Mouse (Mus musculus): ENCODE data around the gene Cnn1. TPM values are rescaled to one million over a fixed set of nuclear protein-coding genes. Genes with fewer than 3 reads are reported as not detected.
"Not testable (repeated sequence)": the region's sequence is repeated elsewhere in the genome, so short reads cannot be mapped to it uniquely, and the experiment has no call there.

Cnn1 gene
- total RNA-seq, 1 experiment from 2014 or later: 0.56 TPM

- no peak for DNase-seq
Observed at GRCm38 (mm10) chr9:22125246-22126027, 26.4 kb downstream of the Cnn1 start.

GRCm38 (mm10) chr9:22131226-22131981 lies 32.4 kb downstream of the Cnn1 start:
- DNase-seq: peak; percentile 69

GRCm38 (mm10) chr9:22132220-22132619 lies 33.2 kb downstream of the Cnn1 start:
- DNase-seq: no peak

- no peak for DNase-seq
Observed at GRCm38 (mm10) chr9:22134246-22134890, 35.4 kb downstream of the Cnn1 start.

GRCm38 (mm10) chr9:22134988-22135643 lies 36.1 kb downstream of the Cnn1 start:
- peak; percentile 72 for DNase-seq

GRCm38 (mm10) chr9:22135644-22136390 lies 36.8 kb downstream of the Cnn1 start, which contains the start of gene Acp5:
TSS of gene Acp5 (minus strand) at chr9:22135711.
- no peak for DNase-seq

- peak; percentile 74 for DNase-seq
Observed at GRCm38 (mm10) chr9:22136765-22137547, 37.9 kb downstream of the Cnn1 start.

GRCm38 (mm10) chr9:22138480-22138879 lies 39.5 kb downstream of the Cnn1 start:
- DNase-seq: no peak

GRCm38 (mm10) chr9:22139746-22140145 lies 40.7 kb downstream of the Cnn1 start:
- no peak for DNase-seq

- DNase-seq: peak; percentile 94
Observed at GRCm38 (mm10) chr9:22143108-22144037, 44.4 kb downstream of the Cnn1 start.

GRCm38 (mm10) chr9:22144304-22144965 lies 45.4 kb downstream of the Cnn1 start:
- DNase-seq: no peak

GRCm38 (mm10) chr9:22149426-22150248 lies 50.6 kb downstream of the Cnn1 start:
- DNase-seq: no peak

- not testable (repeated sequence) for DNase-seq
Observed at GRCm38 (mm10) chr9:22150249-22150693, 51.3 kb downstream of the Cnn1 start.

GRCm38 (mm10) chr9:22150946-22151345 lies 51.9 kb downstream of the Cnn1 start:
- DNase-seq: no peak

GRCm38 (mm10) chr9:22153810-22154209 lies 54.8 kb downstream of the Cnn1 start:
- DNase-seq: no peak

GRCm38 (mm10) chr9:22155614-22156013 lies 56.6 kb downstream of the Cnn1 start:
- peak; percentile 79 for DNase-seq

GRCm38 (mm10) chr9:22156497-22157245 lies 57.7 kb downstream of the Cnn1 start, which contains the start of gene Pigyl:
TSS of gene Pigyl (plus strand) at chr9:22156846.
- peak; percentile 100 for DNase-seq
